Mouse (Mus musculus): ENCODE results near the gene Lcat.
"Not testable (repeated sequence)": the region's sequence is repeated elsewhere in the genome, so short reads cannot be mapped to it uniquely, and the experiment has no call there.

Gene Lcat

DNA sequence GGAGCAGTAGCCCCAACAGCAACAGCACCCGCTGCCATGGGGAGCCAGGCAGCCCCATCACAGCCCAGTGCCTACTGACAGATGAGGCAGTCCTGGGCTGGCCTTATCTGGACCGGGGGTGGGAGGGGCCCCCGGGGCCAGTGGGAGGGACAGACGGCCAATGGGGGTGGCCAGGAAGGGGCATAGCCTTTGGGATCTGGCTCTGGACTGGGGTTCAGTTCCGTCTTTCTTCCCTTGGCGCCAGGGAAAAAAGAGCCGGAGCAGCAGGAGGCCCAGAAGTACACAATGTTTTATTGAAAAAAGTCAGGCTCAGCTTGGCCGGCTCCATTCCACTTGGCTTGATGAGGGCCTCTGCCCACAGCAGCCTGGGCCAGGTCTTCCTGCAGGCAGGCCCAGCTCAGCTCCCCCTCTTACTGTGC lies at the start of gene Lcat:
TSS of gene Lcat (minus strand) at position 62 of the 419 bp plus-strand sequence.
- no peak for DNase-seq (ENCODE audit: low read depth in 2 of 2, low spot score in 2 of 2)

DNA sequence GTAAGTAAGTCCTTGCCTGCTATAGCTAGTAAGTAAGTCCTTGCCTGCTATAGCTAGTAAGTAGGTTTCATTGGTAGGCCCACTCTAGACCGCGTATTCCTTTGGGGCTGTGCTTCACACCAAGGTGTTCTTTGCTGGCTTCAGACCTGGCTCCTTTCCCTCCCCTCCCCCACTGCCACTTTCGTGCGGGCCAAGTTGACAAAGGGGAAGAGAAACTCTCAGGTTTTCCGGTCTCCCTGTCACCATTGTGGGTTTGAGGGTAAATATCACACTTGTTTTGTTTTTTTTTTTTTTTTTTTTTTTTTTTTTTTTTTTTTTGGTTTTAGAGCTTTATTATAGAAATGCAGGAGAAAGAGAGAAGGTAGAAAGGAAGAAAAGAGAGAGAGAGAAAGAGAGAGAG lies 49.3 kb upstream of the Lcat start:
- DNase-seq (ENCODE audit: low read depth in 2 of 2, low spot score in 2 of 2): peak in 1 of 2 experiments; percentile 32

DNA sequence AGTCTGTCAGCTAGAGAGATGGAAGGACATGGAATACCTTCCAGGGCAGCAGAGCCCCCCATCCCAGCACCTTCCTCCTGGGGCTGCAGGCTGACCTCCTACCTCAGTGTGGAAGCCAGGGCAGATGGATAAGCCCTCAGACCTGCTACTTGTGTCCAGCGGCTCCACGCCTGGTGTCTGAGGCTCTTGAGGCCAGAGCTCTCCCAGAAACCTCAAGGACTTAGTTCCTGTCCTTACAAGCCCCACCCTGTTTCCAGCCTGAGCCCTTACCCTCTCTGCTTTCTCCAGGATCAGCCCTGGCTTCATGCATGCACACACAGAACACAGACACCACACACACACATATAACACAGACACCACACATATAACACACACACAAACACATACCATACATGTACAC lies 48.4 kb upstream of the Lcat start:
- DNase-seq (ENCODE audit: low read depth in 2 of 2, low spot score in 2 of 2): no peak

DNA sequence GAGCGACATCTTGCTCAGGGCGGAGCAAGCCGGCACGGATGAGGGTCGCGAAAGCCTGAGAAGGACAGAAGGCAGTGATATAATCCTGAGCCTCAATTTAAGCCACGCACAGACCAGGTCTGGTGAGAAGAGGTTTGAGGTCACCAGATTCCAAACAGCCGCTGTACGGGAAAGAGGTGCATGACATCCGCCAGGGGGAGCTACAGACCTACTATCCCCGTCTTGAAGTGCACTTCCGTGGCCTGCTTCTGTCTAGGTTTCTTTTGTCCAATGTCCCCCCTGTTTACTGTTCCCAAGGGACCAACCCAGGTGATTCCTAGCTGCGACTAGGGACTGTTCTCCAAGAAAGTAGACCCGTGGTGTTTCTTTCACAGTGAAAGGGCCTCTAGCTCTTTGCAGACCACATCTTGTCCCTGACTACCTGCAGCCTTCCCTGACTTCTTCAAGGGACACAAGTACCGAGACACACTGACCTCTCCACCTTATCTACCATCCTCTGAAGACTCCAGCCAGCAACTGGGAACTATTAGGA lies 47.7 kb upstream of the Lcat start, which contains the start of gene Dus2:
TSS of gene Dus2 (plus strand) at position 482 of the 532 bp plus-strand sequence.
- DNase-seq (ENCODE audit: low read depth in 2 of 2, low spot score in 2 of 2): peak; percentile 79 to 85

DNA sequence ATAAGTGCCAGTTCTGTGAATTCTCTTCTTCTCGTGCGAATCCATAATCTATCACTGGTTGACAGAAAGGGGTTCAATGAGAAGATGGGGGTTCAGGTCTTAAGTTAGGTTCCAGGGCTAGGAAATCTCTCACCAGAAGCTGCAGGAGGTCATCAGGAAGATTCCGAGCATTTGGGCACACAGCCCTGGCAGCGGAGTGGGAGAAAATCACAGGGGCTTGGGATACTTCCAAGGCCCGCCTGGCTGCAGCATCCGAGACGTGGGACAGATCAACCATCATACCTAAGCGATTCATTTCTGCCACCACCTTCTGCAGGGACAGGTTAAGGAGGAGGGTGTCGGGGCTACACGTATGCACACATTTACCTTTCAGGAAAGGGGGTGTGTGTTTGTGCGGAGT lies 45.4 kb upstream of the Lcat start:
- no peak for DNase-seq (ENCODE audit: low read depth in 2 of 2, low spot score in 2 of 2)

DNA sequence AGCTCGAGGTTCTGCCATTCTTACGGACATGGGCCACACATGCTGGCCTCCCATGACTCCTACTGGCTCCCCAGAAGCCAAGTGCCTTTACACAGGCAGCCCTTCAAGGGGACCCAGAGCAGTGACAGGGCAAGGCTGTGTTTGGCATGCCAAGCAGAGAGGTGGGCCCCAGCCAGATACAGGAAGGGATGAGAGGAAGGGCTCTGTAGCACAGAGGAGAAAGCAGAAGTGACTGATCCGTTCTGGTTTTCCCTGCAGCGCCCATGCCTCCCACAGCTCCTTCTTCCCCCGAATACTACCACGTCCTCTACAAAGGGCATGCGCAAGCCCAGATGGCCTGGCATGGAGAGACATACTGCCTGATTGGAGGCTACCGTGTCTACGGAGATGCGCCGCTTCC lies 40.2 kb upstream of the Lcat start:
- not testable (repeated sequence) for DNase-seq (ENCODE audit: low read depth in 2 of 2, low spot score in 2 of 2)

DNA sequence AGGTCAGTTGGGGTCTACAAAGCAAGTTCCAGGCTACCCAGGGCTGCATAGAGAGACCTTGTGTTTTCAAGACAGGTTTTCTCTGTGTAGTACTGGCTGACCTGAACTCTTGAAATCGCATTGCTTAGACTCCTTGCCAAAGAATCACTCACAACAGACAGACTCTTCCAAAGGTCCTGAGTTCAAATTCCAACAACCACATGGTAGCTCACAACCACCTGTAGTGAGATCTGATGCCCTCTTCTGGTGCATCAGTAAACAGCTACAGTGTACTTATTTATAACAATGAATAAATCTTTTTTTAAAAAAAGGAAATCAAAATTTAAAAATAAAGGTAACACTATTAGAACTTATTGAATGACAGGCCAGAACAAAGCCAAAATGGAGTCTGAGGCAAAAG lies 38.0 kb upstream of the Lcat start:
- no peak for DNase-seq (ENCODE audit: low read depth in 2 of 2, low spot score in 2 of 2)

DNA sequence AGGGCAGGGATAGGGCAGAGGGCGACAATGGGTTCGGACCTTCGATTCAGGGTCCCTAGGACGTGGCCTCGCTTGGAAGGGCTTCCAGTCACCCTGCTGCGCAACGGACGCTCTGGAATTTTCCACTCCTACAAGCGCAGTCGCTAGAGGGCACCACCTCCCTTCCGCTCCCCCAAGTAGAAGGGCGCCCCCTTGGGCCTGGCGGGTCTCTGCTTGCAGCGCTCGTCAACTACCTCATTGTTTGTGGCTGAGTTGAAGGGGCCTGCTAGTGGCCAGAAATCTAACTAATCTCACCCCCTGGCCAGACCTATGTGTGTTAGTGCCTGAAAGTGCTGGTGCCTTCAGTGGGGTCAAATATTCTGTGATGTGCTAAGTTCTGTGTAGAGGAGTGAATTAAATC lies 36.1 kb upstream of the Lcat start, which contains the start of gene Dpep3:
TSS of gene Dpep3 (minus strand) at position 105 of the 400 bp plus-strand sequence.
- no peak for DNase-seq (ENCODE audit: low read depth in 2 of 2, low spot score in 2 of 2)

DNA sequence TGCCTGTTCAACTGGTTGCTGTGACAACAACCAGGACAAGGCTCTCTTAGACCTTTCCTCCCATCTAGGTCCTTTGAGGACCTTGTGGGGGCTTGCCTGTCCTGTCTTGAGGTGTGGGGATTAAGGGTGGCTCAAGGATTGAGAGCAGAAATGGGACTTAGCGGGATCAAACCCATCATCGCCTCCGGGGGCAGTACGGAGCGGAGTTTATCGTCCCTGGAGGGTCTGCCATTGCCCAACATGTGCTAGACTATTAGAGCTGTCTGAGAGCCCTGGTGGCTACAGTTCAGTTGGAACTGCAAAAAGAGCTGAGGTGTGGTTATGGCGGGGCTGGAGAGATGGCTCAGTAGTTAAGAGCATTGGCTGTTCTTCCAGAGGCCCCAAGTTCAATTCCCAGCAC lies 32.2 kb upstream of the Lcat start:
- no peak for DNase-seq (ENCODE audit: low read depth in 2 of 2, low spot score in 2 of 2)

DNA sequence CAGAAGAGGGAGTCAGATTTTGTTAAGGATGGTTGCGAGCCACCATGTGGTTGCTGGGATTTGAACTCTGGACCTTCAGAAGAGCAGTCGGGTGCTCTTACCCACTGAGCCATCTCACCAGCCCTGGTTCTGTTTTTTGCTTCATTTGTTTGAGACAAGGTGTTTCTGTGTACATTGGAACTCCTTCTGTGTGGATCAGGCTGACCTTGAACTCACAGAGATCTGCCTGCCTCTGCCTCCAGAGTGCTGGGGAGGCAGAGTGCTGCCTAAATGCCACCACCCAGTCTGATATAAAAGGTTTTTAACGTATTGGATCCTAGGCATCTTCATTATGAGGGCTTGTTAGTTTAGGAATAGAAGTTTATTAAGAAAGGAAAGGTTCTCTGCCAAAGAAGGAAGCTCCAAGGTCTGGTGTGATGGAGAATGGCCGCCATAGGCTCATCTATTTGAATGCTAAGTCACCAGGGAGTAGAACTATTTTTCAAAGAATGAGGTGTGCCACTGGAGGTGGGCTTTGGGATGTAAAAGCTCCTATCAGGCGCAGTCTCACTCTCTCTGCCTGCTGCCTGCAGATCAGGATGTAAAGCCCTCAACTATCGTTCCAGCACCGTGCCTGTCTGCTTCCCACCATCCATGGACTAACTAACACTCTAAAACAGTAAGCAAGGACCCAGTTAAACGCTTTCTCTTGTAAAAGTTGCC lies 28.0 kb upstream of the Lcat start:
- no peak for DNase-seq (ENCODE audit: low read depth in 2 of 2, low spot score in 2 of 2)

DNA sequence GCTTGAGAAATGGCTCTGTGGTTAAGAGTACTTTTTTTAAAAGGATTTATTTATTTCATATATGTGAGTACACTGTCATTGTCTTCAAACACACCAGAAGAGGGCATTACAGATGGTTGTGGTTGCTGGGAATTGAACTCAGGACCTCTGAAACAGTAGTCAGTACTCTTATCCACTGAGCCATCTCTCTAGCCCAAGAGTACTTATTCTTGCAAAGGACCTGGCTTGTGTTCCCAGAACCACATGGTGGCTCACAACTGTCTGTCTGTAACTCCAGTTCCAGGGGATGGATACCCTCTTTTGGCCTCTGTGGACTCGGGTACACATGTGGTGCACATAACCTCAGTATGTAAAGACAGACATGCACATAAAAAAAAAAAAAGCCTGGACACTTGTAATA lies 26.2 kb upstream of the Lcat start:
- no peak for DNase-seq (ENCODE audit: low read depth in 2 of 2, low spot score in 2 of 2)

DNA sequence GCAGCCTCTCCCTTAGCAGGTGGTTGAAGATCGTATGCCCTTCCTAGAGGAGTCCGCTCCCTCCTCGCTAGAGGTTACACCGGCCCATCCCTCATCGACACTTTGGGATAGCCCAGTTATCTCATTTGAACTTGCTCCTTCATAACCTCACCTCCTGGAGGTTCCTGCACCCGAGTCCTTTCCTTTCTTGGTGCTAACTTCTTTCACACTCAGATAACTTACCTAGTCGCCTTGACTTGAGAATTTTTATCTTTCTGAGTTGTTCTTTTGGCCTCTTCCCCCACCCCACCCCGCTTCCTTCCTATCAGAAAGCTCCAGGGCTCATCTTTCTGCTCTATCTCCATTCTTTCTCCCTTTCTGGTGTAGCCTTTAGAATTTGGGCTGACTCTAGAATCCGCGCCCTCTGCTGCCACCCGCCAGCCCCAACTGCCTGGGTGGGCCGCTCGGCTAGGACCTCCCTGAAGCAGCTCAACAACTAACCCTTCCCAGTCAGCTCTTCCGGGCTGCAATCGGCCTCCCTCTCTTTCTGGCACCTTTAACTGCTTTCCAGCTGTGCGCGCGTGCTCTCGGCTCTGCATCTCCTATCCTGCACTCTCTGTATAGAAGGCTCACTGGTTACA lies 23.6 kb upstream of the Lcat start:
- DNase-seq (ENCODE audit: low read depth in 2 of 2, low spot score in 2 of 2): peak in 1 of 2 experiments; percentile 27

DNA sequence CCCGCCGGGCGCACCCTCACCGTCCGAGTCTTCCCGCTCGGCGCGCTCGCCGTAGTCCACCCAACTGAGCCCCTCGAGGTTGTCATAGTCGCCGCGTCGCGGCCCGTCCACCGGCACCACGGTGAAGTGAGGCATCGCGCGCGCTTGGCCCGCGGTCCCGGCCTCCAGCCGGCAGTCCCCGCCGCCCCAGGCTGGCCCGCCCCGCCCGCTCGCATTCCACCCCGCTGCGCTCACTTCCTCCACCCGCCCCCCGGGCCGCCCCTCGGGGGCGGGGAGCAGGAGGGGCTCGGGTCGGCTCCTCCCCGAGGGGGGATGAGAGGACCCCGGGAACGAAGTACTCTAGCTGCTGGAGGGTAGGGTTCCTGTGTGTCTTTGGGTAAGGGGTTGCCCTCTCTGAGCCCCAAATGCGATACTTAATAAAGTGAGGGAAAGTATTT lies 22.7 kb upstream of the Lcat start, which contains the start of gene Slc12a4:
TSS of gene Slc12a4 (minus strand) at position 193 of the 437 bp plus-strand sequence.
- DNase-seq (ENCODE audit: low read depth in 2 of 2, low spot score in 2 of 2): peak; percentile 50 to 71

DNA sequence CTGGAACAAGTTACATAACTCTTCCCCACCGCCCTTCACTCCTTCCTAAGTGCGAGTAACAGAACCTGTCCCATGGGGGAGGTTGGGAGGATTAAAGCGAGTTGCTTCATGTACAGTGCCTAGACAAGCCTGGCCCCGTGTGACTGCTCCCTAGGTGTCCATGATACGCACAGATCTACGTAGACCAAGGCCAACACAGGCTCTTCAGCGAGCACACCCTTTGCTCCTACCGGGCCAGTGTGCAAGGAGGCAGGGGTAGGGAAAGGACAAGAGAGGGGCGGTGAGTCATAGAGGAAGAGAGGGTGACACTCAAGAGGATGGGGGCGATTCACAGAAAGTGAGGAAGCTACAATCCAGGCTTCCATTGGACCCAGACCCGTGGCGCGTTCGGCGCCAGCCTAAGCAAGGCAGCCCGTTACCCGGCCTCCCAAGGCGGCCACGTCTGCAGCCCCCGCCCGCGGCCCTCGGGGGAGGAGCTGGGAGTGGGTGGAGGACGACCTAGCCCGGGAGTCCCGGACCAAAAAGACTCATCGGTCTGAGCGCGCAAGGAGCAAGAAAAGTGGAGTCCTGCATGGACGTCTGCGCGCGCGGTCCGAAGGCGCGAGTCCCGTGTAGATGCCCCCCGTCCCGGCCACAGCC lies 22.2 kb upstream of the Lcat start:
- peak; percentile 25 to 34 for DNase-seq (ENCODE audit: low read depth in 2 of 2, low spot score in 2 of 2)

DNA sequence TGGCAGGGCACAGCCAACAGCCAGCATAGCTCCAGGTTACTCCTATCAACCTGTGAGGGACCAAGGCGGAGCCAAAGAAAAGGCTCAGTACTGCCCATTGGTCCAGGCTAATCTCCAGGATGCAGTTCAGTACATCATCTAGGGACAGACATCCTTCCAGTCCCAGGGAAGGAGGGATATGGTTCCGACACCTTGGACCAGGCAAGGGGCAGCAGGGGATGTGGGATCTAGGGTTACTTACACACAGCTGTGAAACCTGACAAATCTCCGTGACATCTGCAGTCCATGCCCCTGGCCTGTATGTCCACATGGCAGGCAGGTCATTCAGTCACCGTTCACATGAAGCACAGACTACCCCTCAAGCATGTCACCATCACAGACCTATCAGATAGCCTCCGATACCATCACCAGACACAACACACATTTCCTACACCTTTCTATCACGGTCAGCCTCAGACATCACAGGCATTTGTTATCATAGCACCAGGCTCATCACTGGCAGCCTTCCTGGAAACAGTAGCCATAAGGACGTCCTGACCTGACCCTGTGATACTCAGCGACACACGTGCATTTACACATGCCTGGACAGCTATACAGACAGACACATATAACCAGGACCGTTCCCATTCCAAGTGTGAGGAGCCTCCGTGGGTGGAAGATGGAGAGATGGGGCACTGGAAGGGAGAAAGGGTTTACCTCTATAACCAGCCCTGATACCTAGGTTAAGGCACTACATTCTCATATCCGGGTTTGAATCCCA lies 21.5 kb upstream of the Lcat start:
- DNase-seq (ENCODE audit: low read depth in 2 of 2, low spot score in 2 of 2): no peak

DNA sequence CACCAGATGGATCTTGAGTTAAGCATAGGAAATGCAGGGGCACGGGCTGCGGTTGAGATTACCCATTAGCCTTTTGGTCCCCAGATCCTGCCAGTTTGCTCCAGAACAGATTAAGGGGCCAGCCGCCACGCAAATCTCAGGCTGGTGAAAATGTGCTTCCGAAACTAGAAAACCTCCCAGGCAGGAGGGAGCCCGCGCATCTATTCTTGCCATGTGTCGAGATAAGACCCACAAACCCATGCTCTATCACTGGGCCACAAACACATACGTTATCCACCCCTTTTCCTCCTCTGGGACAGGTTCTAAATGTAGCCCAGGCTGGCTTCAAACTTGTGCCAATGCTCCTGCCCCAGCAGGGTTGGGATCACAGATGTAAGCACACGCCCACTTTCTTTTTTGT lies 18.4 kb upstream of the Lcat start:
- DNase-seq (ENCODE audit: low read depth in 2 of 2, low spot score in 2 of 2): no peak

DNA sequence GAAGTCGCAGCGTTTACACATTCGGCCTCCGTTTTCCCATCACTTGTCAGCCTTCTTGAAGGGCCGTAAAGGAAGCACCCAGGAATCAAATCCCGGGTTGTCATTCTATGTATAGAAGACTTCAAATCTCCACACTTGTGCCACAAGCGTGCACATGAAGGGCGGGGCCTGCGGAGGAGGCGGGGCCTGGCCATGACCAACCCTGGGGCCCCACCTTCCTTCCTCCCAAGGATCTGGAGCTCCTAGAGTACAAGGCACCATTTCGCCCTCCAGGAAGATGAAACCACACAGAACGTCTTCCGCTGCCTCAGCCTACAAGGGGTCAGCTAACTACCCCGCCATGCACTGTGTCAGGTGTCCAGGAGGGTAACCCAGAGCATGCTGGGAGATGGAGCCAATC lies 17.9 kb upstream of the Lcat start:
- DNase-seq (ENCODE audit: low read depth in 2 of 2, low spot score in 2 of 2): no peak

DNA sequence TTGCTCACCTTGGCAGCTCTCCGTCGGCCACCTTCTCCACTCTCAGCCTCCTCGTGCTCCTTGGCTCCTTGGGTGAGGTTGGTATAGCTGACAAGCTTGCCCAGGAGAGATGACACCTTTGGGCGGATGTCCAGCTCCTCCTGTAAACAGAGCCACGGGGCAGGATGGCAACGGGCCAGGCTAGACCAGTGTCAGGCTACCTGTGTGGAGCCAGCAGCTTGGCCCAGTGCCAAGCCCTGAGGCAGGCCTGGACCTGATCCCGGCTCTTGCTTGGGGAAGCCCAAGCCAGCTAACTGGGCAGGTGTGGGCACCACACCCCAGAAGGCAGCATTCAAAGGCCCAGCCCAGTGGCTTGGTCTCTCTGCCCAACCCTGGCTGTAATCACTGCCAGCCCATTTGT lies 16.2 kb upstream of the Lcat start:
- DNase-seq (ENCODE audit: low read depth in 2 of 2, low spot score in 2 of 2): no peak

DNA sequence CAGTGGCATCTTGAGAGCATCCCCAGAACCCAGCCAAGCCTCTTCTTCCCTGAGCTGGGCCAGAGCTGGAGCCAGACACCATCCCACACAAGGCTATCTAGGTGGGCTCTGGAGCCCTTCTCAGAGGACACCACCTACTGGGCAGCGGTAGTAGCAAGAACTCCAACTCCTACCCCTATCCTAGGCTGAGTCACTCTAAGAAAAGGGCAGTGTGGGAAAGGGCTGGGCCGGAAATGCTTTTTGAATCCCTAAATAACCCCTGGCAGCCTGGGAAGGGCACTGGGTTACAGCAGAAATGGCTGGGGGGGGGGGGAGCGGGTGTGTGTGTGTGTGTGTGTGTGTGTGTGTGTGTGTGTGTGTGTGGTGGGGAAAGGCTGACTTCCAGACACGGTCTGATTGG lies 14.6 kb upstream of the Lcat start:
- no peak for DNase-seq (ENCODE audit: low read depth in 2 of 2, low spot score in 2 of 2)

DNA sequence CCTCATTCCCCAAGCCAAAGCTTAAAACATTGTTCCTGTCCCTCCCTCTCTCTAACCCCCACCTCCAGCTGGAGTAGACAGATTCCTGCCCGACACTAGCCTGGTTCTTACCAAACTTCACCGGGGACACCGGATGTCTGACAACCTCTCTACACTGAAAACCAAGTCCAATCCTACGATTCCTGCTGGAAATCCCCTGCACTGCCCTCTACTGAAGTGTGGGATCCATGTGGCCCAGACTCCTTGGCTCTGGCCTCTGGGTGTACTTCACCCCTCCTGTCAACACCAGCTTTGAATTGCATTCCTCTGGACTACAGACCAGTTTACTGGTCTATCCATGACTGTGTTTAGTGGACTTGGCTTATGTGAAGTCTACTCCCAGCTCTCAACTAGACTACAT lies 13.4 kb upstream of the Lcat start:
- DNase-seq (ENCODE audit: low read depth in 2 of 2, low spot score in 2 of 2): no peak

DNA sequence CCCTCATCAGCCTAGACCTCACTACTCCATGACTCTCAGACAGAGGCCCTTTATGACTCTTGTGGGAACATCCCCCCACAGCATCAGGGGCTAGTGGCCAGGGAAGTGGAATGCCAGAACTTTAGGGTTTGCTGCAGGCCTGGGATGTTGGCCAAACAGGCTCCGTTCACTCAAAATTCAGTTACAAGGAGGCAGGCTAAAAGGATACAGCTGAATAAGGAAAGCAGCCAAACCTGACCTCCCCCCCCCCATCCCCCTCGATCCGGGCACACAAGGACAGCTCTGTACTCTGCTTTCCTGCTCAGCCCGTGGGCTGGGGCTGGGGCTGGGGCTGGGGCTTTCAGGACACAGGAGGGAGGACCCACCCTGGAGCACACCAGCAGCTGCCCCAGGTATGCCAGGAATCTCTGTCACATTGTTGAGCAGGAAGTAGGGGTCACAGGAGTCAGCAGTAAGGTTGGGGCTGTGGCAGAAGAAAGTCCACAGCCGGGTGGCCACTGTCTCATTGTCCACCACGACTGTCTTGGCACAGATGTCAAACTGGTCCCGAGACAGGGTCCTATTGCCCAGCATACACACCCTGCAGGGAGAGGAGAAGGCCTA lies 8.0 kb upstream of the Lcat start:
- no peak for DNase-seq (ENCODE audit: low read depth in 2 of 2, low spot score in 2 of 2)

All from CD8-positive naive resting alpha-beta T cell, adult 2 months (primary cell).